Mouse (Mus musculus): Measurements from ENCODE around the gene Mvb12b.

GRCm38 (mm10) chr2:33795001-33795580 lies 92.7 kb downstream of the Mvb12b start:
- no peak for TF ChIP-seq CTCF (IDR thresholded peaks at IDR 0.05; ENCODE audit: extremely low read depth, insufficient read depth, insufficient read length, insufficient replicate concordance)
- TF ChIP-seq POLR2A (IDR thresholded peaks at IDR 0.05; ENCODE audit: low read depth, low read length): no peak
